Mouse (Mus musculus) thymus, postnatal 10 days (tissue): ENCODE measurements around the gene Gpr35.
"Not testable (repeated sequence)": the region's sequence is repeated elsewhere in the genome, so short reads cannot be mapped to it uniquely, and the experiment has no call there.

ENCODE experiments used
- DNase-seq, 2 experiments: peaks; one replicate each; pipeline ENCODE4 v3.0.0; 2021; ENCODE audit warnings: low spot score in 2 of 2

Gpr35 gene

DNA sequence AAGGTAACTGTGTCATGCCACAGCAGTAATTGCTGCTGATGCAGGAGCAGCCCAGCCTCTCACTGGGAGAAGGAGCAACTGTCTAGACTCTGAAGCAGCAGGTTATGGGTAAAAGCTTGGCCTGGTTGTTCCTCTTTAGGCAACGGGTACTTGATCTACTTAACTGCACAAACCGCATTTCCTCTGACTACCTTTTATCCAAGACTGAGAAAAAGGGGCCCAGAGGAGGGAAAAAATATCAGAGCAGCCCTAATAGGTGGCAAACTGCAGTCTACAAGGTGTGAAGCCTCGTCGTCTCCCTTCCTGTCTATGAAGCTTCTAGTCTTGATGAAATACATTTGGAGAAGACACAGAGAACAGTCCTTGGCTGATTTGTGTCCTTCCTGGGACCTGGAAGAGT lies 17.1 kb upstream of the Gpr35 start:
- no peak for DNase-seq

DNA sequence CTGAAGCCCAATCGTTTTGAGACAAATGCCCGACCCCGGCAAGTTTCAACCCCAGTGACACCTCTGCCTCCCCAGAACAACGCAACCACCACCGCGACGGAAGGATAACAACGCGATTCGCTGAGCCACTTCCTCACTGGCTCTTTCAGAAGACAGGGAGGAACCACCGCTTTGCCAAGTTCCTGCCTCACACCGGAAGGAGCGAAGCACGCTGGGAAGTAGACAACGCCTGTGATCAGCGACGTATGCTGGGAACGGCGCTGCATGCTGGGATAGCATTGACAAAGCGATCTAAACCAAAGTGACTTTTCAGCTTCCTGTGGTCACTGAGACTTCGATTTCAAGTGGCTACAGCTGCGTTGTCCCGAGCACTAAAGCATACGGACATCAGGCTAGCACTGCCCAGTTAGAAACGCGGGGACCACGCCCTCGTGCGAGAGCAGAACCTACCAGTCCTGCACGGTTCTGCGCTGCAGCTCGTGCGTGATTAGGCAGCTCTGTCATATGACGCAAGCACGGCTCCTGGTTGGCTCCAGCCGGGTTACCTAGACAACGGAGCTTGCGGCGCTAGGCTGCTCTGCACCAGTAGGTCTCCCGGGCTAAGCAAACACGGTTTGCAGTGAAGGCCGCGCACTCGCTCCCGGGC lies 16.4 kb upstream of the Gpr35 start, which contains the start of gene Capn10:
Gene Capn10 (plus strand): TSS at position 195 of the 646 bp plus-strand sequence.
- peak; percentile 84 to 85 for DNase-seq

- no peak for DNase-seq
These were observed 15.4 kb upstream of the Gpr35 start for GRCm38 (mm10) chr1:92935054-92935962.

DNA sequence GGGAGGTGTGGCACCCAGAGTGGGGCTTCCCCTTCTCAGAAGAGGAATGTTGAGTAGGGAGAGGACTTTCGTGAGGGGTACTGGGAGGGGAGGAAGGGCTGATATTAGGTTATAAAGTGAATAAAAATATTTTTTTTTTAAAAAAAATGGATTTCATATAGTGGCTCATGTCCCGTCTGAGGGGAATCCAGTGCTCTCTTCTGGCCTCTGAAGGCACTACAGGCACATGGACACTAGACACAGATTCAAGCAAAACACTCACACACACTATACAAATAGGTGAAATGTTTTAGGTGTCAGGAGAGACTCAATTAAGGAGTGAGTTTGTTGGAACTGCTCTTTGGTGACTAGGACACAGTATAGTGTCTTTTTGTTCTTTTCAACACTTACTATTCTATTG lies 14.7 kb upstream of the Gpr35 start:
- no peak for DNase-seq

DNA sequence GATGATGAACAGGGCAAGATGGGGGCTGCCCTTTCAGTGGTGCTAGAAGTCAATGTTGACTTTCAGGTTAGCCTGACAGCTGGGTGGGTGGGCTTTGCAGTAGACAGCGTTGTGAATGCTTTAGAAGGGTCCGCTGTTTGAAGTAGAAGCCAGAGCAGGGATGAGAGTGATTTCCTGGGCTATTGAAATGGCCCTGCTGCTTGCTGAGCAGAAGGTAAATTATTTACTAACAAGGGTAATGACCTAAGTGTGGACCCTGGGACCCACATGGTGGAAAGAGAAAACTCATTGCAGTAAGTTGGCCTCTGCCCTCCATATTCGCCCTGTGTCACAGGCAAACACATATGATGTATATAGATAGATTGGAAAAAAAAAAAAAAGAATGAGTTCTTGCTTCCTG lies 14.2 kb upstream of the Gpr35 start:
- no peak for DNase-seq

DNA sequence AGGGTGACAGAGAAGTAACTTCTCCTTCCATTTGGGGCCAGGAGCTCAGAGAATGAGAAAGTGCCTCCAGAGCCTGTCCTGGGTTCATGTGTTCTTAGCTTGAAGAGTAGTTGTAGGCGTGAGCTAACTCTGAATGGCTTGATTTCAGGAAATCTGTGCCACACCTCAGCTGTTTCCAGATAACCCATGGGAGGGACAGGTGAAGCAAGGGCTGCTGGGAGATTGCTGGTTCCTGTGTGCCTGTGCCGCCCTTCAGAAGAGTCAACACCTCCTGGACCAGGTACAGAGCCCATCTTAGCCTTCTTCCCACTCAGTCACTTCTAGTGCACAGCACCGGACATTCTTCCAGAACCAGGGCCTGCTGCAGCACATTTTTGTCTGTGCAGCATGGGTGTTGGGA lies 12.9 kb upstream of the Gpr35 start:
- no peak for DNase-seq

DNA sequence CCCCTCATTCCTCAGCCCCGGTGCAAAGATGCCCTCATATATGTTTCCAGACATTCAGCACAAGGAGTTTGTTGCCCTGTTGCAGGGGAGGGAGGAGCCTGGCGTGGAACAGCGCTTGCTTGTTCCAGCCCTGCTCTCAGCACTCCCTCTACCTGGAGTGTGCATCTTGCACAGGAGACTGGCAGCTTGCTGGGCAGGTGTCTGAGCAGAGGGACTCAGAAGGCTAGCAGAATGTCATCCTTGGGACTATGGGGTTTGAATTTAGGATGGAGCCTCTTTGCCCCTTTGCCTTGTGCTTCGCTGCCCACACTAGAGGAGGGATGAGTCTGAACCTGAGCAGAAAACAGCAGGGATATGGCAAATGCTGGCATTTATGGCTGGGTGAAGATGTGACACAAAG lies 10.9 kb upstream of the Gpr35 start:
- no peak for DNase-seq

GRCm38 (mm10) chr1:92943219-92943989 lies 7.3 kb upstream of the Gpr35 start:
- no peak for DNase-seq

GRCm38 (mm10) chr1:92947966-92948365 lies 2.7 kb upstream of the Gpr35 start:
- DNase-seq = no peak

GRCm38 (mm10) chr1:92949426-92949825 lies 1.2 kb upstream of the Gpr35 start:
- DNase-seq = no peak

DNA sequence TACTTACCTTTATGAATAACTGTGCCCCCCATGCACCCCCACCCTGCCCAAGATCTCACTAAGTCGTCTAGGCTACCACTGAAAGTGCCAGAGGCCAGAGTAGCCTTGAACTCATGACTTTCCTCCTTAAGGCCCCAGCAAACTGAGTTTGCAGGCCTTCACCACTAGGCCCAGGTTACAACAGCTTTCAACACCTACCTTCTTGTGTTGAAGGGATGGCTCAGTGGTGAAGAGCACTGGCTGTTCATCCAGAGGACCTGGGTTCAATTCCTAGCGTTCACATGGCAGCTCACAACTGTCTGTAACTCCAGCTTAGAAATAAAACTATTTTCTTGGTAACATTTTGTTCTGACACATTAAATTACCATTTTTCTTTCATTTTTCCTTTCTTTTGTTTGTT lies 3.0 kb downstream of the Gpr35 start:
- DNase-seq = no peak

GRCm38 (mm10) chr1:92956571-92957335 lies 6.1 kb downstream of the Gpr35 start:
- peak; percentile 42 to 51 for DNase-seq

GRCm38 (mm10) chr1:92958999-92959398 lies 8.3 kb downstream of the Gpr35 start:
- no peak for DNase-seq

- not testable (repeated sequence) for DNase-seq
These were observed 20.1 kb downstream of the Gpr35 start for GRCm38 (mm10) chr1:92970791-92971190.

DNA sequence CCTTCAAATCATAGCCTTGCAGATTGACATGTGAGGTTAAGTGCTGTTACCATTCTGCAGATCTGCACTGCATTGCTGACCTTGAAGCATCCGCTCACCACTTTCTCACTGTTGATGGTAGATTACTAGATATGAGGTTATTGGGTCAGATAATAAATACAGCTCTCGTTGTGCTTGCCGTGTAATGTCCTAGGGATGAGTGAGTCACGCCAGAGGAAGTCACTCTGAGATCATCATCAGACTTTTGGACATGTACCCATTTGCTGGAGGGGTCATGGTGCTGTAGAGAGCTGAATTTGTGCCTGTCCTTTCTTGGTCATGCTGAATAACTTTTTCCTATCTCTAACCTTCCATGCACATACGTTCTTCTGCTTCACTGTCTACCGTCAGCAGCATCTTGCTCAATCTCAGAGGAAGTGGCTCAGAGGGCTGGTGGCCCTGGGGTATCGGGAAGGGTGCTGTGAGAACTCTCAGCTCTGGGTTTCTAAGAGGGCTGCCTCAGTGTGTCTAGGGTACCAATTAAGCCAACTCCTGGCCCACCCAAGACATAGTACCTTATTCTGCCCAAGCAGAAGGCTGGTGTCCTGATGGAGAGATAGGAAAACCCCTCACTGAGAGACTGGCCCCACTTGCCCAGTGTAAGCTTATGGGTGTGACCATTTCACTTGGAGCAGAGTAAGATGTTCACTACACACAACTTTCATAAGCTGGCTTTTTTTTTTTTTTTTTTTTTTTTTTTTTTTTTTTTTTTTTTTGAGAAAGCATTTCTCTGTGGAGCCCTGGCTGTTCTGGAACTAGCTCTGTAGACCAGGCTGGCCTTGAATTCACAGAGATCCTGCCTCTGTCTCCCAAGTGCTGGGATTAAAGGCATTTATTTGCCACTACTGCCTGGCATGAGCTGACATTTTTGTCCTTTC lies 21.5 kb downstream of the Gpr35 start:
- DNase-seq = no peak

- DNase-seq = no peak
These were observed 22.2 kb downstream of the Gpr35 start for GRCm38 (mm10) chr1:92972854-92973253.

GRCm38 (mm10) chr1:92976141-92976566 lies 25.5 kb downstream of the Gpr35 start:
- DNase-seq = no peak

DNA sequence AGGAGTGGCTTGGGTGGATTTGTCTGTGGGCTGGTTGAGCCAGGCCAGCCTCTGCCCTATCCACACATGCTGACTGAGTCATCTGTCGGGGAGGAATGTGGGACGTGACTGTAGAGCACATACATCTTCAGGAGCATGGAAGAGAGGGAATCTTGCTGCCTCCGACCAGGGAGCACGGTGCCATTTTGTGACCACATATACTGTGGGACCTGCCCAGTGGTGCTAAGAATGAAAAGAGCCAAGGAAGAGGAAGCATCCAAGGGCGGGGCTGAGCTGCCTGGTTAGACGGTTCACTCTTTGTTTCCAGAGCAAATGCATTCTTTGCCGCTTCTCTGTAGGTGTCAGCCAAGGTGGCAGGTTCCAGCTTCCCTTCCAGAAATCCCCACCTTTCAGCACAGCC lies 28.0 kb downstream of the Gpr35 start:
- no peak for DNase-seq

DNA sequence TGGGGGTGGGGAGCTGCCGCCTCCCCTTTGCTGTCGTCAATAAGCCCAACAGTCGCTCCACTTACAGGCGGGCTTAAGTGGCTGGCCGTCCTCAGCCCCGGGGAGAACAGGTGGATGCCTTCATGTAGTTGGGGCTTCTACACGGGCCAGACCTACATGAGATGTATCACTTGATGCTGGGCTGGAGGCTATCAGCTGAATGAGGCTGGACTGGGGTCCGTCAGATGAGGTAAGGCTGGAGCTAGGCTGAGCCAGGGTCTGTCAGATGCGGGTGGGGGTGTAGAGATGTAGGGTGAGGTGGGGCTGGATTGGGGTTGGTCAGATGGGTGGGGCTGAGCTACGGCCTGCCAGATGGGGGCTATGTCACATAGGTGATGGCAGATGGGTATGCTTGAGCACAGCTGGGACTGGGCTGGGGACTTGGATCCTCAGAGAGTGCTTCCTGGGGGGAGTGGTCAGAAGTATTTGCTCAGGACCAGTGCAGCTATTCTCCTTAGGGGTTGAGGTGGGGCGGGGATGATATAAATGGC lies 28.5 kb downstream of the Gpr35 start:
- DNase-seq = no peak
